Mouse (Mus musculus): ENCODE measurements around the gene Epb41l4b.

- no peak for TF ChIP-seq CTCF (IDR thresholded peaks at IDR 0.05; ENCODE audit: control insufficient read depth, insufficient read depth, insufficient read length)
- TF ChIP-seq MAX (IDR thresholded peaks at IDR 0.05): no peak
- no peak for TF ChIP-seq MYOD1 (IDR thresholded peaks at IDR 0.05; ENCODE audit: control insufficient read depth, insufficient read length, low read depth)
Observed at GRCm38 (mm10) chr4:57040481-57040880, 102.8 kb downstream of the Epb41l4b start.
